Mouse (Mus musculus) frontal cortex, adult 2 months (tissue): ENCODE measurements around the gene Scyl1. TPM values are rescaled to one million over a fixed set of nuclear protein-coding genes. Genes with fewer than 3 reads are reported as not detected.

ENCODE experiments used
- DNase-seq, 2 experiments: peaks; one replicate each; pipeline ENCODE4 v3.0.0; 2022; ENCODE audit warnings: low spot score in 1 of 2; ENCODE audit errors: extremely low spot score in 1 of 2
- polyA plus RNA-seq: library from polyadenylated mRNA; depleted of rRNA; stranded (reverse); fragments of >200 nt; gene quantifications from 2 replicates; pipeline ENCODE4 v1.2.3, GENCODE M21; 2012

The Scyl1 gene
- polyA plus RNA-seq, 1 experiment, result 120 TPM

DNA sequence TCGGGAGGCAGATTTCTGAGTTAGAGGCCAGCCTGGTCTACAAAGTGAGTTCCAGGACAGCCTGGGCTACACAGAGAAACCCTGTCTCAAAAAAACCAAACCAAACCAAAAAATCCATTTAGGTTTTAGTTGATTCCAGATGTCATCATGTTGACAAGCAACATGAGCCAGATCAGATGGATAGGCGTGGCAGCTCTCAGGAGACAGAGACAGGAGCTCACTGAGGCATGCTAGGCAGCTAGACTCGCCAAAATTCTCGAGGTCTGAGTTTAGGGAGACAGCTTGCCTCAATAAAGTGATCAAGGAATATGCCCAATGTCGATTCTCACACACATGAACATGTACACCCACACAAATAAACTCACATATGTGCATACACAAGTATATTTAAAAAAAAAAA lies 17.8 kb upstream of the Scyl1 start:
- DNase-seq, result no peak

DNA sequence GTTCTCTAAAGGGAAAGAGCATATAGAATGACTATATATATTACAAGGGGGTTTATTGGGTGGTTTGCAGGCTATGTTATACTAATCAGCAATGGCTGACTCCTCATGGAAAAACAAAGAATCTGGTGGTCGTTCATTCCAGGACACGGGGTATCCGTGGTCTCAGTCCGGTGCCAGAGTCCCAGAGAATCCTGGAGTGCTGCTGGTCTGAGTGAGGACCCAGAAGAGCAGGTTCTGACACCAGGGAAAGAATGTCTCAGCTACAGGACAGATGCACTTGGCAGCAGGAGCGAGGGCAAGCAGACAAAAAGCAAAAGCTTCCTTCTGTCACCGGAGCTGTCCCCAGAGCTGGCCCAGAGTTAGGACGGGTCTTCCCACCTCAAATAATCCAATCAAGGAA lies 17.4 kb upstream of the Scyl1 start:
- DNase-seq, result no peak

DNA sequence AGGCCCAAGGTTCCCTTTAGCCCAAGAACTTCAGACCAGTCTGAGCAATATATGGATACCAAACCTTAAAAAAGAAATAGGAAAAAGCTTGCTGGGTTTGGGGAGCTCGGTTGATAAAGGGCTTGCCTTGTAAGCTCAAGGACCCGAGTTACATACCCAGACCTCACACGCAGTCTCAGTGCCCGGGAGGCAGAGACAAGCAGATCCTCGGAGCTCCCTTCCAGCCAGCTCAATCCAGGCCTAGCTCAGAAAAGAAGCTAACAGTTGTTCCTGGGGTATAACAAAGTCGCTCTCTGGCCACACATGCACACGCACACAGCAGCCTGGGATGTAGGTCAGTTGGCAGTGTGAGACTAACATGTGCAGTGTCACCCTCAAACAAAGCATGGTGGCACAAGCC lies 16.7 kb upstream of the Scyl1 start:
- DNase-seq, result no peak

DNA sequence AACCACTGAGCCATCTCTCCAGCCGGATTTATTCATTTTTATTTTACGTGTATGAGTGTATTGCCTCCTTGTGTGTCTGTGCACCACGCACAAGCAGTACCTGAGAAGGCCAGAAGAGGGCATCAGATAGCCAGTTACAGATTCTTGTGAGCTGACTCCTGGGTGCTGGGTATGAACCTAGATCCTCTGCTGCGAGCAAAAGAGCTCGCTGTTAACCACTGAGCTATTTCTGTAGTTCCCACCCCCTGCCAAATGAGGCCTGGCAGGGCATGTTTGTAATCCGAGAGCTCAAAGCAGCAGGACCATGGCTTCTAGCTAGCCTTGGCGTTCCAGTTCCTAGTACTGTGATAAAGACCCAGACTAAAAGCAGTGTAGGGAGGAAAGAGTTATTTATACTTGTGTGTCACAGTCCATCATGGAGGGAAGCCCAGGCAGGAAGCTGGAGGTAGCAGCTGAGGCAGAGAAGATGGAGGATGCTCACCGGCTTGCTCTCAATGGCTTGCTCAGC lies 16.0 kb upstream of the Scyl1 start:
- DNase-seq, result peak; percentile 72 to 94

DNA sequence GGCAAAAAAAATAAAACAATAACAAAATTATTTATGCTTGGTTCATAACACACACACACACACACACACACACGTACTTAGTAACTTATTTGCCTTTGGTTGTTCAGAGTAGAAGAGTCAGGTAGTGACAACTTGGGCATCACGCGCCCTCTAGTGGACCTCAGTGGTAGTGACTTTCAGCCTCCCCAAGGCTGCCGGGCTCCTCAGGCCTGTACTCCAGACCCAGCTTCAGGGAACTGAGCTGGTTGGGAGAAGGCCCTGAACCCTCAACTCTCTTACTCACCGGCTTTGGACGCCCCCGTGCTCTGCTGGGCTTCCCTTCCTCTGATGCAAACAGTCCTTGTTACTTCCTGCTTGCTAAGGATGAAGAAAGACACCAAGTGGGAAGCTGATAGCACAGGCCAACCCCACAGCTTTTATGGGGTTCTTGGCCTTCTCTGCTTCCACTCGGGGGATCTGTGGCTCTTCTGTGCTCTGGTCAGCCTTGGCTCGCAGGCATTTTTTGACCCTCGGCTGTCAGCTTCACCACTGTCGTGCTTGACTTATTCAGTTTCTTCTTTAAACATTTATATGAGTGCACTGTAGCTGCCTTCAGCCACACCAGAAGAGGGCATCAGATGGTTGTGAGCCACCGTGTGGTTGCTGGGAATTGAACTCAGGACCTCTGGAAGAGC lies 15.4 kb upstream of the Scyl1 start:
- DNase-seq, result peak; percentile 59 to 94

DNA sequence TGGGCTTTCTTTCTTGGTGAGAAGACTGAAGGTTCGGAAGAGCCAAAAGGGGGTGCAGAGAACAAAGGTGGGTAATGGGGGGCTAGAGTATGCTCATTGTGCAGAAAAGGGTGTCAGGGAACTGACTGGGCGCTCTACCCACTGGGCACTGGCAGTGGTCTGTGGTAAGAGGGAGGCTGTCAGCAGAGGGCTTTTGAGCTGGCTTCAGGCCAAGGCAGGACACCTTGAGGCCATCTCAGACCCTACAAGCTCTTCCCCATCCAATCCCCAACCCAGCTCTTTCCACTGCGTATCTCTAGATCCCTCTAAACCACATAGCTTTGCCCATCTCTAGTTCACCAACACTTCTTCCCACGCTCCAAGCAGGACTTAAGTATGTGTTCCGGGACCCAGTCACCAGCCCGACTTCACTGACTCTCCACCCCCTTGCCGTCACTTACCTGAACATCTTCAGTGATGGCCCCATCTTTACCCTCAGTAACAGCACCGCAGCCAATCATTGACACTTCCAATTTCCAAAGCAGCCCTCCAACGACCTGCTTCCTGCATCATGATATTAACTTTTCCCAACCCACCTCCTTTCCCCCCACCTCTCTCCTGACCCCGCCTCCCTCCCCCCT lies 13.8 kb upstream of the Scyl1 start:
- no peak for DNase-seq

DNA sequence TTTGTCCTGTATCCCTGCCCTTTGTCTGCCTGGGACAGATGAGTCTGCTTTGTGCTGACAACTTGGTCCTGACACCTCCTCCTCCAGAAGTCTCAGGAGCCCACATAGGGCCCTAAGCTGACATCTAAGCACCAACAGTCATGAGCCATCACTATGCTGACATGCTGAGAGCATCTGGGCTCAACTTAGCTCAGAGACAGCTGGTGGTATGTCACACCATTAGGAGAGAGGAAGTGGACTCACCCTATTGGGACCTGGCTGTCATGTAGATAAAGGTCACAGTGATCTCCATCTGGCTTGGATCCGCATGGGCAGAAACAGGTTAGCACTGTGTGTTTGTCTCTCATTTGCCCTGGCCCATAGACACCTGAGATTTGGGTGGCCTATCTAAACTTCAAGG lies 10.9 kb upstream of the Scyl1 start:
- no peak for DNase-seq

DNA sequence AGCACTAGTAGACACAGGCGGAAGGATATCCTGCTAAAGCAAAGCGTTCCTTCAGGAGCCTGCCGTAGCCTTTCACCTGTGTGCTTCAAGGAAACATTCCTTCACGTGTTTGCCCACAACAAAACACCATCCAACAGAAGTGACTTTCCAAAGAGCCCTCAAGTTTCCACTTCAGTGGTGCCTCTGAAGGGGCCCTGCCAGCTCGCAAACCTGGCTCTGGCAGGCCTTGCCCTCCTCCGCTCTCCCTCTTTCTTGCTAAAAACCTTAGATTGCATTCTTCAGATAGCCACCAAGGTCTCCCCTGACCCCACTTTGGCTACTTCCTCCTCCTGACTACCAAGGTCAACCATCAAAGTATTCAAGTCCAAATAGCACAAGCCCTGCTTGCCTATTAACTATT lies 10.3 kb upstream of the Scyl1 start:
- no peak for DNase-seq

DNA sequence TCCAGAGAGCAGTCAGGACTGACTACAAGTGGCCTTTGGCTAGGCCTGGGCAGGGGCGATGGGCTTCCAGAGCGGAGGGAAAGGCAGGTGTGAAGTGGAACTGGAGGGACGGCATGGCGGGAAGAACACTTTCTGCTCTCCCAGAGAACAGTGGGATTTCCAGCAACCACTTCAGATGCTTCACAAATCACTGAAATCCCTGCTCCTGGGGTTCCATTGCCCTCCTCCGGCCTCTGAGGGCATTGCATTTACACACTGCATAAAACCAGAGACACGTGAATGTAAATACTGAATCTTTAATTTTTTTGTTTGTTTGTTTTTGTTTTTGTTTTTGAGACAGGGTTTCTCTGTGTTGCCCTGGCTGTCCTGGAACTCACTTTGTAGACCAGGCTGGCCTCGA lies 9.0 kb upstream of the Scyl1 start:
- peak in 1 of 2 experiments; percentile 41 for DNase-seq

DNA sequence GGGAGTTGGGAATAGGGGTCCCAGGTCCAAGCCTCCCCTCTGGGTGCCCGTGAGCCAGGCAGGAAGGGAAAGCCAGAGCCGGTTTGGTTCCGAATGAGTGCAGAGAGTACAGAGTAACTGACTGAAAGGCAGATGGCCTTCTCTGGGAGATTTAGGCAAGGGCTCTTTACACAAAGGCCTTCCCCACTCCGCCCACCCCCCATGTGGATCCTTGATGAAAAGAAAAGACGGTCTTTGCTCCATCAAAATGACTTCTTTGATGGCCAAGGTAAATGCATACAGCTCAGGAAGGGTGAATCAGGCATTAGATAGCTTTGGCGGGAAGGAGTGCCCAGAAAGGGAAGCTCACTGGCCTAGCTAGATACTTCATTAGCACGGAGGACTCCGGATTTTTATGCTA lies 7.1 kb upstream of the Scyl1 start:
- DNase-seq, result no peak

DNA sequence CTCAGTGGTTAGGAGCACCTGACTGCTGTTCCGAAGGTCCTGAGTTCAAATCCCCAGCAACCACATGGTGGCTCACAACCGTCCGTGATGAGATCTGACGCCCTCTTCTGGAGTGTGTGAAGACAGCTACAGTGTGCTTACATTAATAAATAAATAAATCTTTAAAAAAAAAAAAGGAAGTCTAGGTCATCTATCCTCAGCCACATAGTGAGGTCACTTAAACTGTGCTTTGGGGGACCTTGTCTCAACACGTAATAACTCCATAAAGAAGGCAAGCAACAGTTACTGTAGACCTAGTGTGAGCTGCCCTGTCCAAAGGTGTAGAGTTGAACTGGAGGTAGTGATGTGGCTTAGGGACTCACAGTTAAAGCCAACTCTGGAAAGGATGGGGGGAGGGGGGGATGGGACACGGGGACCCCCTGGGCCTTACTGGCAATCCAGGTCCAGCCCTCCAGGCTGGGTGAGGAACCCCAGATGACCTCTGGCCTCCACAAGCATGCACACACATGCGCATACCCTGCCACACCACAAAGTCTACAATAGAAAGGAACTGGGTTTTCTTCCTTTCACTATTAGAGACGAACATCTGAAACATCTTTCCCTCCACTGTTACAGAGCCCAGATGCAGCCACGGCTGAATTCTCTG lies 6.3 kb upstream of the Scyl1 start:
- no peak for DNase-seq

DNA sequence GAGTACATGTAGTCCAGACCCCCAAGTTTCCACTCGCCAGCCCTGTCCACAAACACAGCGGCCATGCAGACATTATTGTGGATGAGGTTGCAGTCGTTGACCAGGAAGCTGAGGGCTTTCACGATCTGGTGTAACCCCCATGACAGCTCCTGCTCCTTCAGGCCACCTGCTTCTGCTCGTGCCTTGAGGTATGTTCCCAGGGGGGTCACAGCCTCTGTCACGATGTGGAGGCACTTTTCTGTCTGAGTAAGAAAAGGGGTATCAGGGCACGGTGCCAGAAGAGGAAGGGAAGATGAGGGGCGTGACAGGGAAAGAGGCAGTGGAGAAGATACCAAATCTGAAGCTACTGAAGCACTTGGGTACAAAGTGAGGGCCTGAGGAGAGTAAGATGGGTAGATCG lies 908 bp downstream of the Scyl1 start:
- no peak for DNase-seq

DNA sequence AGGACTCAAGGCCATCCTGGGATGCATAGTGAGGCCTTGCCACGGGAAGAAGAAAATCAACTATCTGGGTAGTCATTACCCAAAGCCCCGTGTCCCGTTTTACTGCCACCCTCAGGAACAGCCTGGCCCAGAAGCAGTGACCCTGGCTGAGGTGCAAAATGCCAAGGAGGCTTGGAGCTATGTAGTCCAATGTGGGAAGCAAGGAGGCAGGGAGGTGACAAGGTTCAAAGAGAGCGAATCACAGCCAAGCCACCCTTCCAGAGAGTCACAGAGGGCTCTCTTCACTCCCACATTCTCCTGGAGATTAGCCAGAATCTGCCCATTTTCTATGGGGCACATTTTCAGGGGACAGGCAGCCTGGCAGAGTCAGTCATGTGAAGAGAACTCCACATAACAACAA lies 3.9 kb downstream of the Scyl1 start:
- DNase-seq, result no peak

DNA sequence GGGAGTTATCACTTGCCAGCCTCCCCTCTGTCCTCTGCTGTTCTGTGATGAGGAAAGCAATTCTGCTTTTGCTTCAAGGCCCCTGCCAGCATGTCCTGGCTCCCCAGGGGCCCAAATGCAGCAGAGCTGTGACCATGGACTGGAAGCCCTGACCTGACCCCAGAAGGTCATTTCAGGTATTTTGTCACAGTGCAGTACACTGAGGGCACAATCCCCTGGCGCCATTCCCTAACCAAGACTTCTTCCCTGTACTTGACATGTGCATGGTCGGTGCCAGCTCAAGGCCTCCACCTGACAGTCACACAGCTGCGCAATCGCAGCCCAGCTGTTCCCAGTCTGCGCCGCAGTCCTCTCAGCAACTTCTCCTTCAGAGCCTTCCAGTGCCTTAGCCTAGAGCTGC lies 8.1 kb downstream of the Scyl1 start:
- no peak for DNase-seq

DNA sequence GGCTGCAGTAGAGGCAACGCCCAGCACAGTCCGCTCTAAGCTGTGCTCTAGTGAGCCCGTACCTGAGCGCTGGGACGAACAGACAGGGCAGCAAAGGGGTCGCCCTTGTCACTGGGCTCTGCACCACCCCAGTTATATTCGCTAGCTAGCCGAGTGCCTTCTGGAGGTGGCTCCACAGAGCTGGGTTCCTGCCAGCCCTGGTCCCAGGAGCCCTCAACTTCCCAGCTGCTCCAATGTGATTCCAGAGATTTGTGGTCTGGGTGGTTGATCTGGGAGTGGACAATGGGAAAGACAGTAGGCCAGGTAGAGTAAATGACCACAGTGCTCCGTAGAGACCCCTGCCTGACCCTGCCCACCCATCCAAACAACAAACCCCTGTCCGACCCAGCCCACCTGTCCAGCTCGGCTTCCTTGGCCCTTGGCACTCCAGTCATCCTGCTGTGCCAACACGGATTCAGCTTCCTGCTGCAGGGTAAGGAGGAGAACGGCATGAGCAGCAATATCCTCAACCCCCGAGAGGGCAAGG lies 12.3 kb downstream of the Scyl1 start:
- no peak for DNase-seq

DNA sequence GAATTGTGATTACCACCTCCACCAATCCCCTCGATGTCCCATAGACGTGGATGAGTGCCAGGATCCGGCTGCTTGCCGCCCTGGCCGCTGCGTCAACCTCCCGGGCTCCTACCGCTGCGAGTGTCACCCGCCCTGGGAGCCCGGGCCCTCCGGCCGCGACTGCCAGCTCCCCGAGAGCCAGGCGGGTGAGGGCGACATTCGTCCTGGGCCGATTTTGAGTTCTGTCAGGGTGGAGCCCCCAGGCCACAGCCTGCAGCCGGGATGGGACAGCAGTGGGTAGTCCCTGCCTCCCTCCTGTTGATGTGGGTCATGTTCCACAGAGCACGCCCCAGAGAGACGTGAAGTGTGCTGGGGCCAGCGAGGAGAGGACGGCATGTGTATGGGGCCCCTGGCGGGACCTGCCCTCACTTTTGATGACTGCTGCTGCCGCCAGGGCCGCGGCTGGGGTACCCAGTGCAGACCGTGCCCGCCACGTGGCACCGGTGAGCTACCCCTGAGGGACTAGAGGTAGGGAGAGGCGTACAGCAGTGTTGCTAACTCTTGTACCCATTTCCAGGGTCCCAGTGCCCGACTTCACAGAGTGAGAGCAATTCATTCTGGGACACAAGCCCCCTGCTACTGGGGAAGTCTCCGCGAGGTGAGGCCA lies 14.1 kb downstream of the Scyl1 start:
- DNase-seq, result no peak

DNA sequence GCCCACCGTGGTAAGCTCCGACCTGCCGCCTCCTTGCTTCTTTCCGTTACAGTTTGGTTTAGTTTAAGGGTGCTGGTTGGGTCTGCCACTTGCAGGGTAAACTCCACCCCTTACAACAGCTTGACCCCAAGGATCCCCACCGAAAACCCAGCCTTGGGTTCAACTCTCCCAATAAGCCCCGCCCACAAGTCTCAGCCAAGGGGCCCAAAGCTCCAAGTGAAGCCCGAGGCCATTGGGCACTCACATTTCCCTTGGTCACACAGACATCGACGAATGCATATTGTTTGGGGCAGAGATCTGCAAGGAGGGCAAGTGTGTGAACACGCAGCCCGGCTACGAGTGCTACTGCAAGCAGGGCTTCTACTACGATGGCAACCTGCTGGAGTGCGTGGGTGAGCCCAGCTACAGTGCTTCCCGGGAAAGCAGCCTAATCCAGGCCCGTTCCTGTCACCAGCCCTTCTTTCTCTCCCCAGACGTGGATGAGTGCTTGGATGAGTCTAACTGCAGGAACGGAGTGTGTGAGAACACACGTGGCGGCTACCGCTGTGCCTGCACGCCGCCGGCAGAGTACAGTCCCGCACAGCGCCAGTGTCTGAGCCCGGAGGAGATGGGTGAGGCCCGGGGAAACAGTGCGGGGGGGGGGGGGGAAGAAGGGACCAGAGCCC lies 14.8 kb downstream of the Scyl1 start:
- DNase-seq, result peak; percentile 87 to 88

DNA sequence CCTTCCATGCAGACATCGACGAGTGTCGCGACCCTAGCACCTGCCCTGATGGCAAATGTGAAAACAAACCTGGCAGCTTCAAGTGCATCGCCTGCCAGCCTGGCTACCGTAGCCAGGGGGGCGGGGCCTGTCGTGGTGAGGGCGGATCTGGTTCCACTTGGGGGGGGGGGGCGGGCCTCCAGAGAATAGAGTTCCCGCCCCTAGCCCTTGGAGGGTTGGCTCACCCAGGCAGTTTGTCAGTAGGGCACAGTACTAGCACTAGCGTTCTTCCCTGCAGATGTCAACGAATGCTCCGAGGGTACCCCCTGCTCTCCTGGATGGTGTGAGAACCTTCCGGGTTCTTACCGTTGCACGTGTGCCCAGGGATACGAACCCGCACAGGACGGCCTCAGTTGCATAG lies 19.5 kb downstream of the Scyl1 start:
- DNase-seq, result no peak

DNA sequence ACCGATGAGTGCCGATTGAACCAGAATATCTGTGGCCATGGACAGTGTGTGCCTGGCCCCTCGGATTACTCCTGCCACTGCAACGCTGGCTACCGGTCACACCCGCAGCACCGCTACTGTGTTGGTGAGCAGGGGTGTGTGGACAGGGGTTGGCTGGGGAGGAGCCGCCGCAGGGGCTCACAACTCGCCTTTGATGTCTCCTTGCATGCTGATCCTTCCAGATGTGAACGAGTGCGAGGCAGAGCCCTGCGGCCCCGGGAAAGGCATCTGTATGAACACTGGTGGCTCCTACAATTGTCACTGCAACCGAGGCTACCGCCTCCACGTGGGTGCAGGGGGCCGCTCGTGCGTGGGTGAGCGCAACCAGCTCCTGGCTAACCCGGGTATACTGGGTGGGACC lies 20.3 kb downstream of the Scyl1 start:
- DNase-seq, result no peak

DNA sequence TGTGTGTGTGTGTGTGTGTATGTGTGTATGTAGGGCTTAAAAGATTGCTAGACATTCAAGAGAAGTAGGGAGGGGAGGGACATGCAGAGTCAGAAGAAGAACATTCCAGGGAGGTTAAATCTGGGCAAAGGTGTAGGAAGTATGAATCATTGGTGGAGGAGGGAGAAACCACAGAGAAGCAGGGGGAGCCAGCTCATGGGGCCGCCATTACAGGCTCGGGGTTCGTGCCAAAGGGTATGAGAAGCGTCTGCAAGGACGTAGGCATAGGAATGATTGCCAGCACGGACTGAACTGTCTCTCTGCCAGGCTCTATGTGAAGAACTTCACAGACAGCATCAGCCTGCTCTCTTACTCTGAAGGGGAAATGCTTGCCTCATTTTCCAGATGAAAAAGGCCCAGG lies 21.7 kb downstream of the Scyl1 start:
- peak in 1 of 2 experiments; percentile 67 for DNase-seq

DNA sequence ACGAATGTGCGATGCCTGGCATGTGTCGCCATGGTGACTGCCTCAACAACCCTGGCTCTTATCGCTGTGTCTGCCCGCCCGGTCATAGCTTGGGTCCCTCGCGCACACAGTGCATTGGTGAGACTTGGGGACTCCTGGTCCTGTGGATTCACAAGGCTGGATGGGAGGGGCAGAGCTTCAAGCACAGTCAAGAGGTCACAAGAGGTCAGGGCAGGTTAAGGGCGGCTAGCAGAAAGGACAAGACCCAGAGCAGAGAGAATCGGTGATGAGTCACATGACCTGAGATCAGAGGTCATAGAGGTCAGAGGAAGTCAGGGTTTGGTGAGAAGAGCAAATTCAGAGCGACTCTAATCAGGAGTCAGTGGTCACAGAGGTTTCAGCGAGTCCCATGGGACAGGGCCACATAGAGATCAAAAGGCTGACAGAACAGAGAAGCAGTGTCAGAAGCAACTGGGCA lies 24.3 kb downstream of the Scyl1 start:
- no peak for DNase-seq
